Mouse (Mus musculus): Measurements from ENCODE around the gene Tmem51. TPM values are rescaled to one million over a fixed set of nuclear protein-coding genes. Genes with fewer than 3 reads are reported as not detected.
A peak's percentile ranks its signal among the peaks of the same experiment; 100 is the strongest.

The Tmem51 gene
- total RNA-seq (2021) = under 1 TPM; 0.48 to 0.88 TPM
- long read RNA-seq, experiment 1, partial matches to known transcripts = 0 of 2 reads
- long read RNA-seq, experiment 1, other reads (novel, unspliced or antisense) = 0 of 2 reads
- long read RNA-seq, experiment 2, partial matches to known transcripts = 0 of 2 reads
- long read RNA-seq, experiment 2, other reads (novel, unspliced or antisense) = 0 of 2 reads

- peak; percentile 25 for DNase-seq (ENCODE audit: low spot score)
Observed at GRCm38 (mm10) chr4:142084131-142084899, at the start of gene Tmem51. Gene Tmem51, minus strand, starts transcription at chr4:142084304.

- DNase-seq (ENCODE audit: low spot score) = no peak
Observed at GRCm38 (mm10) chr4:142130162-142130561, 46.1 kb upstream of the Tmem51 start.

GRCm38 (mm10) chr4:142127275-142127788 is 43.2 kb upstream of the Tmem51 start:
- DNase-seq (ENCODE audit: low spot score) = no peak

GRCm38 (mm10) chr4:142126641-142127274 is 42.7 kb upstream of the Tmem51 start:
- no peak for DNase-seq (ENCODE audit: low spot score)

GRCm38 (mm10) chr4:142121164-142121563 is 37.1 kb upstream of the Tmem51 start:
- DNase-seq (ENCODE audit: low spot score) = no peak

DNA sequence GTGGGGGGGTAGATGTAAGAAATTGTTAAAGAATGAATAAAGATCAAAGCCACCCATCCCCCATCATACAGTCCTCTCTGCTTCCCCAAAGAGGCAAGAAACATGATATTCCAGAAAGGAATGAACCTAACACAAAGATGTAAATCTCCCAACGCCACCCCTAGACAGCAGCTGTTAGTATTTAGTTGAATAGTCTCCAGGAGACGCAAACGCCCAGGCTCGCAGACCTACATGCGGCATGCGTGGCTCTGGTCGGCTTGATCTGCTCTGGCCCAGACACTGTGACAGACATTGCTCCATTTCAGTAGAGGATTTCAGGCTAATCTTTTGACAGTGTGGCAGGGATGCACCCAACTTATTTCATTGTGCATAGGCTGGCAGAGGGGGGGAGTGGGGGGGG is 34.4 kb upstream of the Tmem51 start:
- DNase-seq (ENCODE audit: low spot score) = no peak

DNA sequence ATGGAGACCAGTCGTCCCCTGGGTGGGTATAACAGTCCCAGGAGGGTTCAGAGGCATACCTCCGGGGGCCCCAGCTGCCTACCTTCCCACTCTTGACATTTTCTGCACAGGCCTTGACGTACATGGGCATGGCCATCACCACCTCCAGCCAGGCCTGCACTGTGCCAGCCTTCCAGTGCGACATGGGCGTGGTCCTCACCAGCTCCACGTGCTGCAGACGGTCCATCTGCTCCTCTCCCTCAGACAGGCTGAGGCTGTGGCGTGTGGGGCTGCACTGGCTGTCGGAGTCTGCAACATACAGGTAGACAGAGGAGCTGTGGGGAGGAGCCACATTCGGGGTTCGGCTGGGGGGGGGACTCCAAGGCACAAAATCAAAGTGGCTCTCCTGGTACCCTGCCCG is 33.9 kb upstream of the Tmem51 start:
- DNase-seq (ENCODE audit: low spot score) = no peak

DNA sequence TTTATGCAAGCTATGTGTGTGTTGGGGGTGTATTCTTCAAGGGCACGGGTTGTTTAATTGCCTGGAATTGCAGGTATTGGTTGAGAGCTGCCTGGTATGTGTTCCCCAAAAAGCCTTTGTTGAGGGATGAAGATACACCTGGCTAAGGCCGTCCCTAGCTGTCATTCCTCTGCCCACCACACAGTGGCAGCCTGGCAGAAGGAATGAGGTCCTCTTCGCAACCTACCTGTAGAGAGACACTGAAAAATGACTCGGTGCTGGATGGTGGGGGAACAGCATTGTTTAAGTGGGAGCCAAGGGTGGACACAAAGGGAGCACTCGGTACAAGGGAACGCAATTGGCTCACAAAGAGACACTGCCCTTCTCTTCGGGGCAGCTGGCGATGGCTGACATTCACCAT is 29.2 kb upstream of the Tmem51 start:
- no peak for DNase-seq (ENCODE audit: low spot score)

GRCm38 (mm10) chr4:142103081-142103671 is 19.1 kb upstream of the Tmem51 start:
- DNase-seq (ENCODE audit: low spot score) = no peak

DNA sequence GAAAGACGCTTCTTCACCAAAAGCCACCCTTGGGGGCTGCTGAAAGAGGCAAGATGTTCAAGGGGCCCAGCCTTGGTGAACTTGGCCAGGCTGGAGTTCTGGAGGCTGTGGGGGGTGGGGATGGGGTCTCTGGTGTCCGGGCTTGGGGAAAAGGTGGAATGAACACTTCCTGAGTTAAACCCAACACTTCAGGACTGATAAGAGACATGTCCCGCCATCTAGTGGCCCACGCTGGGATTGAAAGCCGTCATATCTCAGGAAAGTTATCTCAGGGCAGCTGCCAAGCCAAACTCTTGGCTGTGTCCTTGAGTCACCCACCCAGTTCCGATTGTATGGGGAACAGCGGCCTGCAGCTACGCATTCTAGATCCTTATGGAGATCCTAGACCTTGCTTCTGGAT is 14.2 kb upstream of the Tmem51 start:
- DNase-seq (ENCODE audit: low spot score) = peak; percentile 78

GRCm38 (mm10) chr4:142097871-142098270 is 13.8 kb upstream of the Tmem51 start:
- peak; percentile 78 for DNase-seq (ENCODE audit: low spot score)

DNA sequence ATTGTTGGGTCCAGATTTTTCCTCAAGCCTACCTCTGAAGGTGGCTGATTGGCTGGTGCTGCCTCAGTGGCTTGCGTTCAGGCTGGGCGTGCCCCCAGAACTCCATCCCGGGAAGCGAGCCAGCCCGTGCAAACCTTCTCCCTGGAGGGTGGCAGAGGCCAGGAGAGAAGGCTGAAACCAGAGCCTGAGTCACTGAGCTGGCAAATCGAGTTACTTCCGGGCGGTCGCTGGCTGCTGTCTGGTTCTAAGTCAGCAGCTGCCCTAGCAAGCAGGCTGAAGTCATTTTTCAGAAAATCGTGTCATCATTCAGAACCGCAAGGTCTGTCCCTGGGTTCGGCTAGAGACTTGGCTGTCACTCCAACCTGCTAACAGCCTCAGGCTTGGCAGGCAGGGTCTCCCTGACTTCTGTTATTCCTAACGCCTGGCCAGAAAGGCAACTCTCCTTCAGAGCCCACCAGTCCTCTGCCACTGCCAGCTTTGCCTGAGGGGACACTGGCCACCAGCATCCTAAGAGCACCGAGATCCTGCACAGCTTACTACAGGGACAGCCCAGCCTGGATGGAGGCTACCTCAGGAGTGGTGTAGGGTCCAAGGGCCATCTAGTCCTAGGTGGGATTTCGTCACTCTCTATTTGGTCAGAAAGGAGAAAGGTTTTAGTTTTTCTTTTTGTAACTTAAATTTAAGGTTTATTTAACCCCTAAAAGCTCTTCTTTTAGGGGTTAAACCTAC is 11.6 kb upstream of the Tmem51 start:
- peak; percentile 92 for DNase-seq (ENCODE audit: low spot score)

DNA sequence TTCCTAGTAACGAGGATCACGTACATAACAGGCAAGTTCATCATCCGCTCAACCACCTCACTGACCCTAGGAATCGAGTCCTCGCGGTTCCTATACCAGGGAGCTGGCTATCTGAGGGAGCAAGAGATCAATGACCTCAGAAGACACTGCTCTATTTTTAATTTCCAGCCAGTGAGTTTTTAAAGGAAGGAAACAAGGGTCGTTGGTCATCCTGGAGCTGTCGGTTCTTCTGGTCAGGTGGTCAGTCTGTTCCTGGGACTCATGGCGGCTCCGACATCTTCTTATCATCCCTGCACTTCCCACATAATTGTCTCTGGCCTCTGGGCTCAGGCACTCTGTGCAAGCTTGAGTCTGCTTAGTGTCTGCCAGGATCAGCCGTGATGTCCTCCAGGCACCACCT is 10.3 kb upstream of the Tmem51 start:
- no peak for DNase-seq (ENCODE audit: low spot score)

GRCm38 (mm10) chr4:142091100-142091499 is 7.0 kb upstream of the Tmem51 start:
- DNase-seq (ENCODE audit: low spot score) = no peak

GRCm38 (mm10) chr4:142089966-142090365 is 5.9 kb upstream of the Tmem51 start:
- no peak for DNase-seq (ENCODE audit: low spot score)

GRCm38 (mm10) chr4:142088836-142089235 is 4.7 kb upstream of the Tmem51 start:
- DNase-seq (ENCODE audit: low spot score) = no peak

DNA sequence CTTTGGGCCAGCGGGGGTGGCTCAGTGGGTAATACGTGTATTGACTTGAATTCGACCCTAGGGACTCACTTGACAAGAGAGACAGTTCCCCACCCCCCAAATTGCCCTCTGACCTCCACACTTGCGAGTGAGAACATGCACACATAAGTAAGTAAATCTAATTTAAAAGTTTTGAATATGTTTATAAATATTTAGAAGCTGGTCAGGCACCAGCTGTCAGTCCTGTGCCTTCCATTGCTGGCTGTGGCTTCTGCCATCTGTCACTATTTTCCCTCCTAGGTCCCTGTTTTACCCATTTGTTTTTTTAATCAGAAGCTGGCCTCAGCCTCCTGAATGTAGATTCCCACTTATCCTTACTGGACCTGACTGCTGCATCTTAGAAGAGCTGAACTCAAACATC is 4.3 kb upstream of the Tmem51 start:
- DNase-seq (ENCODE audit: low spot score) = no peak

DNA sequence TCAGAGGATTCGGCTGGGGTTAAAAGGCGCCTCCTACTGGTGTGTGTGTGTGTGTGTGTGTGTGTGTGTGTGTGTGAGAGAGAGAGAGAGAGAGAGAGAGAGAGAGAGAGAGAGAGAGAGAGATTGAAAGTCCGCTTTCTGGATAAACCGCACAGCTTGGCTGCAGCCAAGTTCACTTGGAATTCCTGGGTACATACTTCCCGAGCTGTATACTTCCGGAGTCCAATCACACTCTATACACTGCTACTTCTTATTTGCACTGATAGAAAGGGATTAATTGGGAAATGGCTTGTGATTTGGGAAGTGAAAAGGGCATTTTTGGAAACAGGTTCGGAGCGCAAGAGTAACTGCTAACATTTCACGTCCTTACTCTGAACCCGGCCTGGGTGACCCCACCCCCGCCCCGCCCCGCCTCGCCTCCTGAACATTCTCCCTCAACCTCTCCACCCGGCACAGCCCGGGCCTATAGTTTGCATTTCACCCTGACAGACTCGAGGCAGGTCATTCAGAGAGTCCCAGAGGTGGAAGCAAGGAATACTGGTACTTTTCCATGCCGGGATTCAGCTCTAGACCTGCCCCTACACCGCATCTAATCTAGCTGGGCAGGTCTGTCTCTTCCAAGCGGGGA is 946 bp upstream of the Tmem51 start:
- no peak for DNase-seq (ENCODE audit: low spot score)

DNA sequence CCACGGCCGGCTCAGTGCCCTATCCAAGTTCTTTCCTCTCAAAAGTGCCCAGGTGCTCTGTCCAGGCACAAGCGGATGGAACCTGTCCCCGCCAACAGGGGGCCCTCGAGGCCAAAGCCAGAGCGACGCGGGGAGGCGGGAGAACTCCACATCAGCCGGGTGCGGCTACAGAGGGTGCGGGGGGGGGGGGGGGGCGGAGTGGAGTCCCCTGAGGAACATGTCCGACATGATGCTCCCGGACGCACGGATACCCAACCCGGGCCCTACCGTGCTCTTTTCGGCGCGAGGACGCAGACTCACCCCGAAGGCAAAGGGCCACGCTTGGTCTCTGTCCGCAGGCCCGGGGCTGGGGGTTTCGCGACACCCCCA is 358 bp downstream of the Tmem51 start:
- peak; percentile 58 for DNase-seq (ENCODE audit: low spot score)

- DNase-seq (ENCODE audit: low spot score) = no peak
Observed at GRCm38 (mm10) chr4:142083193-142083592, 911 bp downstream of the Tmem51 start.

DNA sequence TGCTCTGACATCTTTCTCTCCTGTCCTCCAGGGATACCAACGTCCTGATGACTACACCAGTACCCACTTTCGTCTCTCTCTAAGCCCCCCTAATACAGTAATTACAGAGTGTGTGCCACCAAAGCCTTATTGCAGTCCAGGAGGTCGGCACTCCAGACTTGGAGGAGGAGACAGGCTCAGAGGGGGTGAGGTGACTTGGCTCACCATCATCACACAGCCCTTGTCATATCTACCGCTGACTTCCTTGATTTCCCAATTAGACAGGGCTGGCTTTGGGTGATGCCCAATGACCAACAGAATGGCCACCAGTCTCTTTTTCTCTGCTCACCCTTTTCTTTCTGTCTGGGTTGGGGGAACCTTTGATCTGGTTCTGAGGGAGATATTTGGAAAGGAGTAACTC is 1.4 kb downstream of the Tmem51 start:
- DNase-seq (ENCODE audit: low spot score) = no peak
